Mouse (Mus musculus): ENCODE measurements at regions not wholly inside any gene's neighbourhood (a gene's known extent, or its start where the extent isn't known, plus 50 kb on each side); places are given as distances from the start of the nearest gene placed in this dataset.

DNA sequence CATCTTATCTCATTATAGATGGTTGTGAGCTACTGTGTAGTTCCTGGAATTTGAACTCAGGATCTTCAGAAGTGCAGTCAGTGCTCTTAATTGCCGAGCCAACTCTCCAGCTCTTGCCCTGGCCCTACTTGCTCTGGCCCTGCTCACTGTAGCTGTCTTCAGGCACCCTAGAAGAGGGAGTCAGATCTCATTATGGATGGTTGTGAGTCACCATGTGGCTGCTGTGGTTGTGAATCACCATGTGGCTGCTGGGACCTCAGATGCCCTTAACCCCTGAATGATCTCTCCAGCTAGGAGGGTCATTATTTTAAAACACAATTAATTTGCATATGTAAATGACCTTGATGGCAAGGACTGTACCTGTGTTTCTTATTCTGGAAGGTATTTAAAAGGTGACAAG, 249.1 kb upstream of the Pfkp start:
- TF ChIP-seq CTCF (IDR thresholded peaks at IDR 0.05; ENCODE audit: extremely low read depth, insufficient read length, insufficient replicate concordance, low read depth, low read length) (no peak), POLR2A (IDR thresholded peaks at IDR 0.05; ENCODE audit: low read depth, low read length) (no peak)
